Mouse (Mus musculus) macrophage (primary cell): Measurements from ENCODE around the gene Vav1. TPM values are rescaled to one million over a fixed set of nuclear protein-coding genes. Genes with fewer than 3 reads are reported as not detected.
A peak's percentile ranks its signal among the peaks of the same experiment; 100 is the strongest.

Experiments used
- H3K27ac ChIP-seq: fragments of 350-480 bp; formaldehyde crosslinking; 2 replicates; pipeline ENCODE4 v1.9.0; 2021
- H3K36me3 ChIP-seq: fragments of 350-480 bp; formaldehyde crosslinking; 2 replicates; pipeline ENCODE4 v1.9.0; 2021; ENCODE audit errors: inconsistent target
- H3K4me3 ChIP-seq: fragments of 350-480 bp; formaldehyde crosslinking; 2 replicates; pipeline ENCODE4 v1.9.0; 2021; ENCODE audit errors: inconsistent target
- H3K79me2 ChIP-seq: fragments of 350-480 bp; formaldehyde crosslinking; 2 replicates; pipeline ENCODE4 v1.9.0; 2021; ENCODE audit errors: inconsistent target
- WGBS: methylation state at CpG from one replicate; pipeline ENCODE4 v1.1.7; 2026; ENCODE audit warnings: inconsistent platforms; ENCODE audit not compliant: missing documents; 5-methylcytosine and 5-hydroxymethylcytosine counted together
- polyA plus RNA-seq: library from polyadenylated mRNA; stranded (reverse); fragments of 250-400 nt; gene quantifications from 3 replicates; pipeline ENCODE4 v1.2.4, GENCODE M21; 2018; ENCODE audit warnings: inconsistent platforms

Gene Vav1
- polyA plus RNA-seq, 1 experiment from 2014 or later = 91.4 TPM

DNA sequence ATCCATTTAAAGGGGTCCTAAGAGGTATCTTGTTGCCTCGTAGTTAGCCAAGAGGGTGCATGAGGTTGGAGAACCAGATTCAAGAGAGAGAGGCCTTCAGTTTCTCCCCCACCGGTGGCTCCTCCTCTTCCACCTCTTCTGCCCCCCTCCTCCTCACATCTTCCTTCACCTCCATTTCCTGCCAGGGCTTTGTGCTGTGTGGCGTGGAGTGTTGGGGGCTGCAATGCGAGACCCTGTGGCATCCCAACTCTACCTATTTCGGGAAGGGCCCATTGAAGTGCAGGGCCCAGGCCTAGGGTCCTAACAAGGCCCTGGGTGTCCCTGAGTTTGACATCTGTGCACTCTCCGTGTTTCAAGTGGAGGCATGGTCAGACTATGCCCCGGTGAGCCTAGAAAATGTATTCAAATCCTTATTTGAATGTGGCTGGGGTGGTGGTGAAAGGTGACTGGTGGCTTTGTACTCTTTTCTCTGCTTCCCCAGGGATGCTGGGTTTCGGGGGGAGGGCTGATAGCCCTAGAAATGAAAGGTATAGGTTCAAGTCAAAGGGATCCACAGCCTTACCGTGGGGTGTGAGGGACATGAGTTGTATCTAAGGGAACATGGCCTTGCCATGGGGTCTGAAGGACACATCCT is 808 bp downstream of the Vav1 start:
- peak overlapping the region; percentile 97 for H3K27ac ChIP-seq
- H3K79me2 ChIP-seq = peaks cover 66% of the 10 kb centered on the region
- H3K36me3 ChIP-seq = no peaks in the 10 kb centered on the region; the same call in 1 of the 2 replicates
- WGBS = 1% methylated on average over 8 of the region's 9 CpGs
- H3K4me3 ChIP-seq = peak overlapping the region; percentile 91

GRCm38 (mm10) chr17:57280411-57280810 is 1.5 kb downstream of the Vav1 start:
- H3K4me3 ChIP-seq = peak overlapping the region; percentile 91
- peak overlapping the region; percentile 97 for H3K27ac ChIP-seq
- WGBS = 0% methylated on average over 3 of the region's 3 CpGs
- no peaks in the 10 kb centered on the region; the same call in 1 of the 2 replicates for H3K36me3 ChIP-seq
- H3K79me2 ChIP-seq = peaks cover 73% of the 10 kb centered on the region

DNA sequence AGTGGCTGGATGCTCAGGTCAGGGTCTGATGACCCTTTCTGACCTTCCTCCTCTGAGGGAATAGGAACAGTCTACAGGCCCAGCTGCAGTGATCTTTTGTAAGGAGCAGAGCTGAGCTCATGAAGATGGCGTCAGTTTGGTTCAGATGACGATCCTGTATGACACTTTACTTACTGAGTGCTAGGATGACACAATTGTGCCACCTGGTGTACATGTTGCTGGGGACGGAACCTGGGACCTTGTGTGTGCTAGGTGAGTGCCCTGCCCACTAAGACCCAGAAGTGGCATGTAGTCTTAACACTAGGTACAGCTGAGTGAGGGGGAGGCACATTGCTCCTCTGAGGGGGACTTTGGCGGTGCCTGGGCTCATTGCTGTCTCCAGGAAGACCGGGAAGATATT is 5.0 kb downstream of the Vav1 start:
- peaks cover 10% of the 10 kb centered on the region; the same call in 1 of the 2 replicates for H3K36me3 ChIP-seq
- 83% methylated on average over 5 of the region's 5 CpGs for WGBS
- H3K79me2 ChIP-seq = peaks cover 100% of the 10 kb centered on the region
- H3K27ac ChIP-seq = peak overlapping the region; percentile 78
- H3K4me3 ChIP-seq = no peak overlapping the region

GRCm38 (mm10) chr17:57285077-57285476 is 6.2 kb downstream of the Vav1 start:
- 16% methylated on average over 2 of the region's 2 CpGs for WGBS
- Histone ChIP-seq H3K79me2 (peaks cover 97% of the 10 kb centered on the region), H3K27ac (peak overlapping the region; percentile 78), H3K36me3 (peaks cover 10% of the 10 kb centered on the region; the same call in 1 of the 2 replicates), H3K4me3 (no peak overlapping the region)

- Histone ChIP-seq H3K79me2 (peaks cover 90% of the 10 kb centered on the region), H3K36me3 (peaks cover 10% of the 10 kb centered on the region; the same call in 1 of the 2 replicates), H3K4me3 (no peak overlapping the region), H3K27ac (peak overlapping the region; percentile 78)
- 6% methylated on average over 6 of the region's 8 CpGs for WGBS
Observed at GRCm38 (mm10) chr17:57286718-57287355, 7.9 kb downstream of the Vav1 start.

- peaks cover 90% of the 10 kb centered on the region for H3K79me2 ChIP-seq
- 96% methylated on average over 5 of the region's 5 CpGs for WGBS
- peaks cover 24% of the 10 kb centered on the region; the same call in 1 of the 2 replicates for H3K36me3 ChIP-seq
- H3K4me3 ChIP-seq = no peak overlapping the region
- peak overlapping the region; percentile 98 for H3K27ac ChIP-seq
Observed at GRCm38 (mm10) chr17:57289252-57289651, 10.4 kb downstream of the Vav1 start.

DNA sequence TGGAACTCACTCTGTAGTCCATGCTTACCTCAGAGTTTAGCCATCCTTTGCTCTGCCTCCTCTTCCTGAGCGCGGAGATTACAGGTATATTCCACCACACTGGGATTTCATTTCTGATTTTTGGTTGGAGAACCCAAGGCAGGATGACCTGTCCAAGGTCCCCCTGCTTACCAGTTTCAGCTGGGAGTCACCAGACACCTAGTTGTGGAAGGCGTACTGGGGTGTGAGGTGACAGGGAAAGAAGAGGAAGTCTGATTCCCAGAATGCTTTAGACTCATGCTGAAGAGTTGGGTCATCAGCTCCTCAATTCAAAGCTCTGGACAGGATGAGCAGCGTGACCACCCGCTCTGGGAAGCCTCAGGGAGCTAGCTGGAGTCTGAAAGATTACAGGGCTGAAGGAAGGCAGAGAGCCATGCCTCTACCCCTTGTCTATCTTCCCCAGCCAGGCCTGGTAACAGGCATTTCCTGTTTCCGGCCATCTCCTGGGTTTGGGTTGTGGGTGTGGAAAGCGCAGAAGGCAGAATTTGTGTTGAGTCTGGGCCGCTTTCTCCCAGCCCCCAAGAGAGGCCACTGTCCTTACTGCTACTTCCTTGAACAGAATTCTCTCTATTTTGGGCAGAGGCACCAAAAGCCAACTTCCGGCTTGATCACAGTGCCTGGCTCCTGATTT is 11.2 kb downstream of the Vav1 start:
- Histone ChIP-seq H3K27ac (peak overlapping the region; percentile 98), H3K36me3 (peaks cover 28% of the 10 kb centered on the region; the same call in 1 of the 2 replicates), H3K4me3 (no peak overlapping the region; the same call in 1 of the 2 replicates), H3K79me2 (peaks cover 90% of the 10 kb centered on the region)
- 17% methylated on average over 9 of the region's 9 CpGs for WGBS

DNA sequence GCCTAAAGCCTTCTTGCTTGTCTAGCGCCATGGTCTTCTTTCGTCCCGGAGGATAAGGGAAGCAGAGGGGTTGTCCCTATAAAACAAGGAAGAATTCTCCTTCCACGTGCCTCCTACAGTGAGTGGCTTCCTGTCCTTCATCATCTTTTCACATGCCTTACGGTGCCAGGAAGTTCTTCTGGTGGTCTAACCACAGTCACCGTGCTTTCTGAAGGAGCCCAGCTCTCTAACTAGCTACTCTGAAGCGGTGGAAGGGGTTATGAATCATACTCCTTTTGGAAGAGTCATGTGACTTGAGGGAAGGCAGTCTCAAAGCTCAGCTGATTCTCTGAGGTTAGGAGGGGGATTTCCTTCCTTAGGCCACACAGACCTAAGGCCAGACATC is 11.8 kb downstream of the Vav1 start:
- Histone ChIP-seq H3K27ac (peak overlapping the region; percentile 98), H3K4me3 (peak overlapping the region; percentile 5; the same call in 1 of the 2 replicates), H3K36me3 (peaks cover 28% of the 10 kb centered on the region; the same call in 1 of the 2 replicates), H3K79me2 (peaks cover 90% of the 10 kb centered on the region)
- WGBS = 0% methylated on average over 7 of the region's 7 CpGs

- peak overlapping the region; percentile 98; the same call in 1 of the 2 replicates for H3K27ac ChIP-seq
- WGBS = 80% methylated on average over 2 of the region's 2 CpGs
- H3K4me3 ChIP-seq = no peak overlapping the region
- peaks cover 44% of the 10 kb centered on the region for H3K36me3 ChIP-seq
- peaks cover 90% of the 10 kb centered on the region for H3K79me2 ChIP-seq
Observed at GRCm38 (mm10) chr17:57292302-57292701, 13.4 kb downstream of the Vav1 start.

DNA sequence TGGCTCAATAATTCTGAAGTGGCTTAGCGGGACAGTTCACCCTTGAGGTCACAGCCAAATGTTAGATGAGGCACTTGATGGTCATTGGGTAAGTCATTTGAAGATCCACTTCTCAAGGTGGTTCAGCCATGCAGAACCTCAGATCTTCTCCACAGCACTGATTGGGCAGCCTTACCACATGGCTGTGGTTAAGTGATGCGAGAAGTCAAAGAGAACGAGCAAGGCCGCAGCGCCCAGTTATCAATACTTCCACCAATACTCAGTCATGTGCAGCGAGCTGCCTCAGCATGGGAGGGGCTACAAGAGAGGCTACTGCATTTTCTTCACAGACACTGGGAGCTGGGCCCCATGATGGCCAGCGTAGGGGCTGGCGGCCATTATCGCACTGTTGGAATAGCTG is 14.1 kb downstream of the Vav1 start:
- no peak overlapping the region for H3K4me3 ChIP-seq
- peaks cover 90% of the 10 kb centered on the region for H3K79me2 ChIP-seq
- 94% methylated on average over 9 of the region's 9 CpGs for WGBS
- peaks cover 46% of the 10 kb centered on the region for H3K36me3 ChIP-seq
- H3K27ac ChIP-seq = no peak overlapping the region

- Histone ChIP-seq H3K79me2 (peaks cover 90% of the 10 kb centered on the region), H3K4me3 (no peak overlapping the region), H3K27ac (no peak overlapping the region), H3K36me3 (peaks cover 67% of the 10 kb centered on the region)
- over 99% methylated on average over 8 of the region's 9 CpGs for WGBS
Observed at GRCm38 (mm10) chr17:57295935-57296334, 17.0 kb downstream of the Vav1 start.

DNA sequence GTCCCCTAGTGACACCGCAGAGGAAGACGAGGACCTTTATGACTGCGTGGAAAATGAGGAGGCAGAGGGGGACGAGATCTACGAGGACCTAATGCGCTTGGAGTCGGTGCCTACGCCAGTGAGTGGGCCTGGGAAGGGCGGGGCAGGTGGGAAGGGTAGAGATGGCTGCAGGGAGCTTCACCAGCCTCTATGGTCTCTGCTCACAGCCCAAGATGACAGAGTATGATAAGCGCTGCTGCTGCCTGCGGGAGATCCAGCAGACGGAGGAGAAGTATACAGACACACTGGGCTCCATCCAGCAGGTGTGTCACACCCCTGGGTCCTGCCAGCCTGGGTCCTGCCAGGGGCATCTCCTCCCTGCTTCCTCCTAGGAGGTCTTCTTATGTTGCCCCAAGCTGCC is 18.1 kb downstream of the Vav1 start:
- Histone ChIP-seq H3K36me3 (peaks cover 78% of the 10 kb centered on the region), H3K4me3 (no peak overlapping the region), H3K27ac (no peak overlapping the region), H3K79me2 (peaks cover 79% of the 10 kb centered on the region)
- 98% methylated on average over 11 of the region's 12 CpGs for WGBS

GRCm38 (mm10) chr17:57305593-57305992 is 26.7 kb downstream of the Vav1 start:
- WGBS = 85% methylated on average over 4 of the region's 4 CpGs
- H3K4me3 ChIP-seq = no peak overlapping the region
- H3K79me2 ChIP-seq = peaks cover 58% of the 10 kb centered on the region; the same call in 1 of the 2 replicates
- peaks cover 87% of the 10 kb centered on the region for H3K36me3 ChIP-seq
- H3K27ac ChIP-seq = no peak overlapping the region

DNA sequence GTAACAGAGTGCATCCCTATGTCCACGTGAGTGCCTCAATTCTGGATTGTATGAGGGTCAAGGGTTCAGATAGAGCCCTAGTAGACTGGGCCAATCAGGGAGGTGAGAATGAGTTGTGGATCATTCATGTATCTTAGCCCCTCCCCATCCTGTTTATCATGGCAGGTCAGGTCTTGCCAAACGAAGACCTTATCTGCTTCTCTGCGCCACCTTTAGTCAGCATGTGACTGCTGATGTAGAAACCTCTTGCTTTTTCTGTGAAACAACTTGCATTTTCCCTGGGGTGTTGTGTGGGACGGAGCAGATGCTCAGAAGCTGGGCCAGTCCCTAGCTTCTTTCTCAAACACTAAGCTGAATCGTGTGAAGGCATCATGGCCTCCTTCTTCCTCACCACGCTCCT is 28.2 kb downstream of the Vav1 start:
- H3K4me3 ChIP-seq = no peak overlapping the region
- peaks cover 70% of the 10 kb centered on the region; the same call in 1 of the 2 replicates for H3K79me2 ChIP-seq
- WGBS = 83% methylated on average over 6 of the region's 6 CpGs
- peaks cover 84% of the 10 kb centered on the region for H3K36me3 ChIP-seq
- H3K27ac ChIP-seq = no peak overlapping the region

DNA sequence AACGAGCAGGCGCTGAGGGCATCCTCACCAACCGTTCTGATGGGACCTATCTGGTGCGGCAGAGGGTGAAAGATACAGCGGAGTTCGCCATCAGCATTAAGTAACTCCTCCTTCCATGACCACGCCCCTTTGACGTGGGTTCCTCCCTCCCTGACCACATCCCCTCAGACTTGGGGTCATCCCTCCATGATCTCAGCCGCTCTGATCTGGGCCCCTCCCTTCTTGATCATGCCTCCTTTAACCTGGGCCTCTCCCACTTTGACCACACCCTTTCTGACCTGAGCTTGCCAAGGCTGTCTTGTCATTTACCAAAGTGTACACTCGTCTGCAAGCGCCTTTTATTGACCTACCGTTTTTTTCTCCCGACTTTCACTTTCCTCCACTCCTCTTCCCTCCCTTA is 32.9 kb downstream of the Vav1 start:
- H3K79me2 ChIP-seq = peaks cover 48% of the 10 kb centered on the region; the same call in 1 of the 2 replicates
- peaks cover 86% of the 10 kb centered on the region for H3K36me3 ChIP-seq
- no peak overlapping the region for H3K27ac ChIP-seq
- 81% methylated on average over 13 of the region's 13 CpGs for whole genome bisulfite sequencing
- no peak overlapping the region for H3K4me3 ChIP-seq
